8 mouse cellular contexts compared by ENCODE assay signal in genomic region chr8:122229819-122230711, GRCm38 (mm10). TPM values are rescaled to one million over a fixed set of nuclear protein-coding genes. Genes with fewer than 3 reads are reported as not detected.
DNase-seq lines count a peak whose midpoint lies in the region; ATAC-seq lines count a peak whose summit lies in the region.

No protein-coding gene starts in this region.

- H3K4me2 ChIP-seq in kidney, embryonic 14.5 days (replicated peaks; ENCODE audit: low read depth, low read length), result peak overlapping the region; percentile 100
- peak overlapping the region; percentile 95 for H3K4me2 ChIP-seq in embryonic facial prominence, embryonic 15.5 days (replicated peaks)
- peak overlapping the region; percentile 66 for H3K4me2 ChIP-seq in liver, embryonic 13.5 days
- H3K4me2 ChIP-seq in neural tube, embryonic 15.5 days, result peak overlapping the region; percentile 91

- no peak overlapping the region for H3K27ac ChIP-seq in kidney, embryonic 14.5 days (ENCODE audit: low read depth, low read length)
- peak overlapping the region; percentile 61 for H3K27ac ChIP-seq in embryonic facial prominence, embryonic 15.5 days (replicated peaks)
- H3K27ac ChIP-seq in liver, embryonic 13.5 days, result no peak overlapping the region
- H3K27ac ChIP-seq in neural tube, embryonic 15.5 days (replicated peaks), result no peak overlapping the region

- H3K4me1 ChIP-seq in kidney, embryonic 14.5 days (ENCODE audit: control insufficient read depth, insufficient read depth, low read length), result 0 out of 2 replicates have a peak, but pooled peaks cover 8% of the 10 kb centered on the region
- peaks cover 43% of the 10 kb centered on the region for H3K4me1 ChIP-seq in embryonic facial prominence, embryonic 15.5 days
- H3K4me1 ChIP-seq in liver, embryonic 13.5 days (replicated peaks), result no peaks in the 10 kb centered on the region
- peaks cover 27% of the 10 kb centered on the region for H3K4me1 ChIP-seq in neural tube, embryonic 15.5 days

- H3K27me3 ChIP-seq in kidney, embryonic 14.5 days (ENCODE audit: control insufficient read depth, insufficient read depth, low read length), result peaks cover 18% of the 10 kb centered on the region
- peaks cover 28% of the 10 kb centered on the region for H3K27me3 ChIP-seq in embryonic facial prominence, embryonic 15.5 days
- H3K27me3 ChIP-seq in liver, embryonic 13.5 days, result peaks cover 86% of the 10 kb centered on the region
- H3K27me3 ChIP-seq in neural tube, embryonic 15.5 days (replicated peaks), result peaks cover 52% of the 10 kb centered on the region

- H3K36me3 ChIP-seq in kidney, embryonic 14.5 days (ENCODE audit: control insufficient read depth, insufficient read depth, low read length), result no peaks in the 10 kb centered on the region
- H3K36me3 ChIP-seq in embryonic facial prominence, embryonic 15.5 days, result no peaks in the 10 kb centered on the region
- no peaks in the 10 kb centered on the region for H3K36me3 ChIP-seq in liver, embryonic 13.5 days
- H3K36me3 ChIP-seq in neural tube, embryonic 15.5 days, result no peaks in the 10 kb centered on the region

- peak overlapping the region; percentile 59 for H3K4me3 ChIP-seq in kidney, embryonic 14.5 days (ENCODE audit: low read length)
- peak overlapping the region; percentile 59 for H3K4me3 ChIP-seq in embryonic facial prominence, embryonic 15.5 days (replicated peaks)
- H3K4me3 ChIP-seq in liver, embryonic 13.5 days (replicated peaks), result peak overlapping the region; percentile 48
- H3K4me3 ChIP-seq in neural tube, embryonic 15.5 days (replicated peaks), result peak overlapping the region; percentile 52

- 2% methylated on average over 55 of the region's 98 CpGs for WGBS in kidney, embryonic 14.5 days
- under 1% methylated on average over 92 of the region's 98 CpGs for WGBS in embryonic facial prominence, embryonic 15.5 days
- WGBS in liver, embryonic 13.5 days (ENCODE audit: insufficient replicate concordance), result 3% methylated on average over 91 of the region's 98 CpGs
- WGBS in neural tube, embryonic 15.5 days, result 2% methylated on average over 79 of the region's 98 CpGs

- peak overlapping the region; percentile 72 for H3K9ac ChIP-seq in kidney, embryonic 14.5 days (ENCODE audit: low read depth, low read length)
- H3K9ac ChIP-seq in embryonic facial prominence, embryonic 15.5 days, result peak overlapping the region; percentile 58
- no peak overlapping the region; the same call in 1 of the 2 replicates for H3K9ac ChIP-seq in liver, embryonic 13.5 days
- peak overlapping the region; percentile 52 for H3K9ac ChIP-seq in neural tube, embryonic 15.5 days (replicated peaks)

- peak; percentile 34 for ATAC-seq in kidney, embryonic 14.5 days (ENCODE audit: low FRiP score, low TSS enrichment)
- ATAC-seq in embryonic facial prominence, embryonic 15.5 days (ENCODE audit: insufficient number of reproducible peaks, low FRiP score, low TSS enrichment, low read depth), result peak; percentile 24; the same call in 1 of the 2 replicates
- ATAC-seq in liver, embryonic 13.5 days (ENCODE audit: low read depth), result 0 out of 2 replicates have a peak, but pooled peaks have one; percentile 26
- peak; percentile 23; the same call in 1 of the 2 replicates for ATAC-seq in neural tube, embryonic 15.5 days (ENCODE audit: low FRiP score)

- no peaks in the 10 kb centered on the region for H3K9me3 ChIP-seq in kidney, embryonic 14.5 days (ENCODE audit: control insufficient read depth, low read length)
- no peaks in the 10 kb centered on the region for H3K9me3 ChIP-seq in embryonic facial prominence, embryonic 15.5 days (replicated peaks)
- H3K9me3 ChIP-seq in liver, embryonic 13.5 days (replicated peaks), result no peaks in the 10 kb centered on the region
- H3K9me3 ChIP-seq in neural tube, embryonic 15.5 days (replicated peaks), result no peaks in the 10 kb centered on the region

- DNase-seq in kidney, adult 11 months, result no peak
- DNase-seq in WW6 (ENCODE audit: low read depth, low spot score), result peak; percentile 42
- peak; percentile 48 to 61 for DNase-seq in heart, postnatal 36 days
- DNase-seq in liver, embryonic 13.5 days, result no peak
- DNase-seq in right cerebral cortex, adult 2 months (ENCODE audit: low spot score in 2 of 2), result no peak

- intact Hi-C loops in heart, postnatal 36 days (cut with DNase I), result loop anchor here (2.0 to 5.0 kb wide), 2 partner anchors 67 to 88 kb away; no protein-coding TSS in a partner anchor

RNA-seq across cellular contexts. Expression of gene Zfpm1, which starts 51.9 kb away (rescaled TPM):
- polyA plus RNA-seq in kidney, embryonic 14.5 days (2014; fragmentation: Nextera tagmentation; extraction: Ambion mirVana), result 2.7 and 2.8 TPM in 2 replicates
- 1.4 and 1.6 TPM in 2 replicates for polyA plus RNA-seq in embryonic facial prominence, embryonic 15.5 days (2015; fragmentation: Nextera tagmentation; extraction: Ambion mirVana)
- total RNA-seq in heart, postnatal 36 days (2021), result 10 to 100 TPM; 23.1 to 30.0 TPM
- 10.0 and 11.7 TPM in 2 replicates for polyA plus RNA-seq in liver, embryonic 13.5 days (2015; fragmentation: Nextera tagmentation; extraction: Ambion mirVana)
- polyA plus RNA-seq in neural tube, embryonic 15.5 days (2015; fragmentation: Nextera tagmentation; extraction: Ambion mirVana), result 1.00 and 1.4 TPM in 2 replicates

Comparison
In these comparisons a context has a peak if more than half of its experiments do, and no peak if none do; other contexts are left out.
1. DNase-seq: peak in WW6 (single experiment) and heart, postnatal 36 days (2 of 2); none in kidney, adult 11 months (single experiment), liver, embryonic 13.5 days (single experiment) and right cerebral cortex, adult 2 months (0 of 2).
2. Peak in every context shown above with its lines, with median percentiles within 50 percentile points of each other: ATAC-seq, H3K4me2 ChIP-seq and H3K4me3 ChIP-seq.